Comparison of ENCODE assay signal across 9 mouse cellular contexts in the genomic region with DNA sequence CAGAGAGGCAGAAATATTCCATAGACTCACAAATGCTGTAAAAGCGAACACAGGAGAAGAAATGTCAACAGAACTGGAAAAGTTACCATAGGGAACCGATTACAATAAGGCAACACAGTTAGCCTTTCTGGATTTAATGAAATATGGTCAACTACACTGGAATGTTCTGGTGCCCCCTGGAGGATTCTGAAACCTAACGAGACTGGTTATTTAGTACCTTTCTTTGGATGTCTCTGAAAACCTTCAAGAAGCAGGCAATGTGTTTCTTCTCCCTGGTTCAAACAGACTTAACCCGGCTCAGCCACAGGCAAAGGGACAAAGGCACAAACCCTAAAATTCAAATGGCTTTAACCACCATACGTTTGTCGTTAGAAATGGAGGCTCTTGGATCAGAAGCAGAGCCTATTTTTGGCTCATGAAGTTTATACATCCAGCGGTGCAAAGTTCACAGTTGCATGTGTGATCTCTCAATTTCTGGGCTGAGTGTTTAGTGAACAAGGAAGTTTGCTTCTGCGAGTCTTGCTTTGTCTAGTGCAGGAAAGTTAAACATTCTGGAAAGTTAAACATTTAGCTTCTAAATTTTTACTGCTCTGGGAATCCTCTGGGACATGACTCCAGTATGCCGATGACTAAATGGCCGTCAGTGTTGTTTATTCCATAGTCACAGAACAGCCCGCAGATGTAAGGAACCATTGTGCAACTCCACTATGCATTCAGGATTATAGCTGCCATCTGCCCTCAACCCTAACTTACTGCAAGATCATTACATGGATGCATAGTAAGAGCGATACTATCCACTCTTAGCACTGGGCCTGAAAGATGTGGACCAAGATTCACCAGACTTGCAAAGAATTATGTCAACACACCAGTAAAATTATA.
DNase-seq lines count a peak whose midpoint lies in the region; ATAC-seq and TF ChIP-seq lines count a peak whose summit lies in the region.
"Had no signal": no experiment of that assay in that cellular context is flagged by ENCODE, and none has a peak within 500 bp of the region (broad histone marks: within the 10 kb centered on the region; RNA-seq: fewer than 3 reads in every experiment).

No protein-coding gene starts in this region.

- no peaks in the 10 kb centered on the region; the same call in 1 of the 2 replicates for H3K9me3 ChIP-seq in forebrain, embryonic 10.5 days
- no peaks in the 10 kb centered on the region for H3K9me3 ChIP-seq in forebrain, embryonic 16.5 days (ENCODE audit: control insufficient read depth, low read length)
- no peaks in the 10 kb centered on the region for H3K9me3 ChIP-seq in midbrain, postnatal 0 days (ENCODE audit: low read length)

- TF ChIP-seq CTCF in midbrain, postnatal 0 days (IDR thresholded peaks at IDR 0.05): peak; percentile 51

- H3K9ac ChIP-seq in forebrain, embryonic 16.5 days (replicated peaks; ENCODE audit: low read depth, low read length): no peak overlapping the region
- H3K9ac ChIP-seq in midbrain, postnatal 0 days (replicated peaks; ENCODE audit: low read length, poor library complexity, severe bottlenecking): no peak overlapping the region

- no peak overlapping the region for H3K4me2 ChIP-seq in forebrain, embryonic 16.5 days (ENCODE audit: low read length)
- H3K4me2 ChIP-seq in midbrain, postnatal 0 days (ENCODE audit: low read depth, low read length, poor library complexity, severe bottlenecking): no peak overlapping the region

- no peak for ATAC-seq in forebrain, embryonic 16.5 days
- ATAC-seq in midbrain, postnatal 0 days (ENCODE audit: low FRiP score): no peak

- H3K27me3 ChIP-seq in forebrain, embryonic 10.5 days (ENCODE audit: poor library complexity, severe bottlenecking): no peaks in the 10 kb centered on the region
- H3K27me3 ChIP-seq in forebrain, embryonic 16.5 days (replicated peaks; ENCODE audit: control insufficient read depth, insufficient read depth, low read length): no peaks in the 10 kb centered on the region
- no peaks in the 10 kb centered on the region for H3K27me3 ChIP-seq in midbrain, postnatal 0 days (ENCODE audit: insufficient read depth, low read length)

- peaks cover 33% of the 10 kb centered on the region for H3K4me1 ChIP-seq in forebrain, embryonic 10.5 days
- H3K4me1 ChIP-seq in forebrain, embryonic 16.5 days (replicated peaks; ENCODE audit: control insufficient read depth, insufficient read depth, low read length): peaks cover 10% of the 10 kb centered on the region; the same call in 1 of the 2 replicates
- no peaks in the 10 kb centered on the region; the same call in 1 of the 2 replicates for H3K4me1 ChIP-seq in midbrain, postnatal 0 days (ENCODE audit: insufficient read depth, low read length)

- 72% methylated on average over 12 of the region's 12 CpGs for WGBS in forebrain, embryonic 10.5 days
- WGBS in forebrain, embryonic 16.5 days: 46% methylated on average over 12 of the region's 12 CpGs
- WGBS in midbrain, postnatal 0 days: 66% methylated on average over 12 of the region's 12 CpGs

- H3K4me3 ChIP-seq in forebrain, embryonic 10.5 days: no peak overlapping the region
- H3K4me3 ChIP-seq in forebrain, embryonic 16.5 days (replicated peaks; ENCODE audit: low read length): no peak overlapping the region
- no peak overlapping the region for H3K4me3 ChIP-seq in midbrain, postnatal 0 days (ENCODE audit: low read depth, low read length)
- H3K4me3 ChIP-seq: erythroblast, embryonic 14.5 days had no signal

- DNase-seq in forebrain, embryonic 10.5 days (ENCODE audit: extremely low spot score, low spot score): peak; percentile 16
- peak; percentile 29 for DNase-seq in urinary bladder, postnatal 14 days (ENCODE audit: low spot score)
- DNase-seq in urinary bladder, postnatal 36 days (ENCODE audit: low spot score in 2 of 2): no peak
- DNase-seq in heart, postnatal 10 days: peak; percentile 55 to 56
- DNase-seq in kidney, postnatal 4 days: peak; percentile 59 to 74
- DNase-seq in midbrain, postnatal 0 days (ENCODE audit: low spot score): peak; percentile 36
- DNase-seq in adrenal gland, postnatal 36 days: no peak

- no peaks in the 10 kb centered on the region for H3K36me3 ChIP-seq in forebrain, embryonic 10.5 days (replicated peaks)
- no peaks in the 10 kb centered on the region for H3K36me3 ChIP-seq in forebrain, embryonic 16.5 days (ENCODE audit: control insufficient read depth, insufficient read depth)
- no peaks in the 10 kb centered on the region for H3K36me3 ChIP-seq in midbrain, postnatal 0 days (ENCODE audit: insufficient read depth, low read length)

- peak overlapping the region; percentile 88 for H3K27ac ChIP-seq in forebrain, embryonic 10.5 days
- H3K27ac ChIP-seq in forebrain, embryonic 16.5 days (ENCODE audit: low read length): no peak overlapping the region
- H3K27ac ChIP-seq in midbrain, postnatal 0 days (ENCODE audit: low read depth, low read length): no peak overlapping the region

- intact Hi-C loops in heart, postnatal 10 days (cut with DNase I): no loop called here

Comparison
In these comparisons a context has a peak if more than half of its experiments do, and no peak if none do; other contexts are left out.
1. DNase-seq: peak in forebrain, embryonic 10.5 days (single experiment), urinary bladder, postnatal 14 days (single experiment), heart, postnatal 10 days (2 of 2), kidney, postnatal 4 days (2 of 2) and midbrain, postnatal 0 days (single experiment); none in urinary bladder, postnatal 36 days (0 of 2) and adrenal gland, postnatal 36 days (0 of 2).